Mouse (Mus musculus): ENCODE results near the gene Ccl19. TPM values are rescaled to one million over a fixed set of nuclear protein-coding genes. Genes with fewer than 3 reads are reported as not detected.
"Not testable (repeated sequence)": the region's sequence is repeated elsewhere in the genome, so short reads cannot be mapped to it uniquely, and the experiment has no call there.

The Ccl19 gene
- total RNA-seq (2021), result not detected

DNA sequence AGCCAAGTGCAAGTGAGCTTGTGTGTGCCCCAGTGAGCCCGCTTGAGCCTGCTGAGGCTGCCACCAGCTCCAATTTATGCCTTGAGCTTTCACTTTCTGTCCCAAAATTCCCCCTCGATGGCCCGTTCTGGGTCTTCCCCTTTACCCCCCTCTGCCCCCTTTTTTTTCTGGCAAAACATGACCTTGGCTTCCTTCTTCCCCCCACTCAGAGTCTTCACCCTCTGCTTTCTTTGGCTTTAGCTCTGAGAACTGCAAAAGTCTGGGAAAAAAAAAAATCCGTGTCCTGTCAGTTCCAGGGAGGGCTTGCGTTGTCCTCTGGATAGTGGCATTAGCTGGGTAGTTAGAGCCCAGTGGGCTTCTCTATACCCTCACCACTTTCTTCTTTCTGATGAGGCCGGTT lies at the start of gene Ccl19:
Ccl19 (minus strand) TSS at position 101 of the 400 bp plus-strand sequence.
- not testable (repeated sequence) for DNase-seq

DNA sequence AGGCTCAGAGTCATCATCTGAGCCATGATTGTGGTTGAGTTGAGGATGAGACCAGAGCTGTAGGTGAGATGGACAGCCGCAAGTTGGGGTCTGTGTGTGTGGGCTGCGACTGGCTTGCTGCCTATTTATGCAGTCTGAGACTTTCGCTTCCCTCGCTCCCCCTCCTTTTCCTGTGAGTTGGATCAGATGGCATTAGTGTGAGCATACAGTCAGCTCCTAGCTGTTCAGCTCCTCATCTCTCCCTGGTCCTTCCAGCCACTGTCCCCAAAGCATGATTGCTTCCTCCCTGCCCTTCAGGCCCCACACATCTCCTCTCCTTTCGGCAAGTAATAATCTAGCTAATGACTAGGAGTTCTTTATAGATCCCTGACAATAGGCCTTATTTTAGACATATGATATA lies 17.5 kb upstream of the Ccl19 start, which contains the start of gene Ccl21a:
Ccl21a (minus strand) TSS at position 101 of the 400 bp plus-strand sequence.
- not testable (repeated sequence) for DNase-seq

GRCm38 (mm10) chr4:42735245-42735644 lies 21.1 kb downstream of the Ccl19 start, which contains the start of gene 4930578G10Rik:
Gene 4930578G10Rik (plus strand): TSS chr4:42735545.
- DNase-seq, result not testable (repeated sequence)

Other genes with a start within 250 kb of the Ccl19 start
- not detected for gene Fam205a2, start 228.4 kb downstream of the Ccl19 start, total RNA-seq (2021)
- not detected for gene Gm10591, start 144.4 kb downstream of the Ccl19 start, total RNA-seq (2021)
- gene Gm2564, start 126.9 kb downstream of the Ccl19 start, total RNA-seq (2021), result under 1 TPM; 0.68 to 0.81 TPM
- not detected for gene Ccl27b, start 101.3 kb downstream of the Ccl19 start, total RNA-seq (2021)
- not detected for gene Il11ra2, start 94.7 kb downstream of the Ccl19 start, total RNA-seq (2021)
- not detected for gene 4930578G10Rik, start 21.0 kb downstream of the Ccl19 start, total RNA-seq (2021)
- gene Ccl21a, start 17.4 kb upstream of the Ccl19 start, total RNA-seq (2021), result 10 to 100 TPM; 10.4 to 14.7 TPM
- not detected for gene Fam205a1, start 97.3 kb upstream of the Ccl19 start, total RNA-seq (2021)
- gene Gm12394, start 100.2 kb upstream of the Ccl19 start, total RNA-seq (2021), result not detected
- gene Fam205c, start 117.7 kb upstream of the Ccl19 start, total RNA-seq (2021), result 1 to 10 TPM; 1.3 TPM
- gene Phf24, start 160.1 kb upstream of the Ccl19 start, total RNA-seq (2021), result 10 to 100 TPM; 15.2 to 23.1 TPM
- 10 to 100 TPM; 82.4 to 91.9 TPM for gene Dnajb5, start 193.2 kb upstream of the Ccl19 start, total RNA-seq (2021)
- gene 1700022I11Rik, start 213.0 kb upstream of the Ccl19 start, total RNA-seq (2021), result not detected
- 100 to 1,000 TPM; 291 to 295 TPM for gene Vcp, start 243.9 kb upstream of the Ccl19 start, total RNA-seq (2021)

Data from heart, postnatal 4 days (tissue).